Mouse (Mus musculus) cerebellum, adult 9-10 months (tissue): ENCODE data around the gene Ccdc47.
"Not testable (repeated sequence)": the region's sequence is repeated elsewhere in the genome, so short reads cannot be mapped to it uniquely, and the experiment has no call there.

Source experiments
- DNase-seq: peaks from one replicate; pipeline ENCODE4 v3.0.0; 2022

The Ccdc47 gene

DNA sequence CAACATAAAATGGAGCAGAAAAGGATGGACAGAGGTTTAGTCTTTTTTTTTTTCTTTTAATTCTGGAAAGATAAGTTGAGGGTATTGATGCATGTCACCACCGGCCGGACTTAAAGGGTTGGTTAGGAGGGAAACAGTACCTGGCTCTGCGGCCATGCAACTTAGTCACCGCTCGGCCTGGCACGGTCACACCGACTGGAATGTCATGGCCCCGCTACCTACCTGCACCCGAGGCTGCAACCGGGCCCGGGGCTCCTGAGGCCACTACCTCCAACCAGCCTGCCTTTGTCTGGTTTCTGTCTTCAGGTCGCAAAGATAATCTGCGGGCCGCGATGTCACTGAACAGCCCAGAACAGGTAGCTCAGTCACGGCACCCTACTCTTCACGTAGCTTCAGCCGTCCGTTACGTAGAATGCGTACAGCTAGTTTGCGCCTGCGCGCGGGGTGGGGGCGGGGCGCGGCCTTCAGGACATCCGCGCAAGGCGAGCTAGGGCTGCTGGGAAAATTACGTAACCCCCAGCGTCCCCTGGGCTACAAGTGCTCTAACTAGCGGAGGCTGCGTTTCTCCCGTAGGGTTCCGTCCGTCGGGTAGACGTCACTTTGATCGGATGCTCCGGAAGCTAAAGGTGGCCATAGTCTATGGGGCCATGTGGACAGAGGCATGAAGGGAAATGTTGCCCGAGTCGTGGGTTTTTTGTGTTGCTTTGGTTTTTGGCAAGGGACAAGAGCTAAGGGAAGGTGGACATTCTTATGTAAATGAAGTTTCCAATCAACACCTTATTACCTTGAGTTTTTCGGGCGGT, at the start of gene Ccdc47:
TSS of gene Ccdc47 (minus strand) at position 418 of the 803 bp plus-strand sequence.
- peak; percentile 98 for DNase-seq

DNA sequence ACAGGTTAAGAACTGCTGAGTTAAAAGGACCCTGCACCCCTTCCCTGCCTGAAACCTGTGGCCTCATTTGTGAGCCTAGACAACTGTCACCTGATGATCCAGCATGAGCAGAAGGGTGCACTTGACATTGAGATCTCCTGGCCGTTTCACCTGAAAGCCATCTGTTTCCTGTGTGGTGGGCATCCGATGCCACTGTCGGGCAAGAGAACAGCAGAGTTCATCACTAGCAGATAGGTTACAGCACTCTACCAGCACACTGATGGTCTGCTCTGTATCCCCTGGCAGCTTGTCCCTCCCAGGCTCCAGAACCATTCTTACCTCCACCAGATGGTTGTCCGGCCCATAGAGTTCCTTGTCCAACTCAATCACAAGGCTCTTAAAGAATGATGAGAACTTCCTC, 49.4 kb upstream of the Ccdc47 start:
- DNase-seq = peak; percentile 62

DNA sequence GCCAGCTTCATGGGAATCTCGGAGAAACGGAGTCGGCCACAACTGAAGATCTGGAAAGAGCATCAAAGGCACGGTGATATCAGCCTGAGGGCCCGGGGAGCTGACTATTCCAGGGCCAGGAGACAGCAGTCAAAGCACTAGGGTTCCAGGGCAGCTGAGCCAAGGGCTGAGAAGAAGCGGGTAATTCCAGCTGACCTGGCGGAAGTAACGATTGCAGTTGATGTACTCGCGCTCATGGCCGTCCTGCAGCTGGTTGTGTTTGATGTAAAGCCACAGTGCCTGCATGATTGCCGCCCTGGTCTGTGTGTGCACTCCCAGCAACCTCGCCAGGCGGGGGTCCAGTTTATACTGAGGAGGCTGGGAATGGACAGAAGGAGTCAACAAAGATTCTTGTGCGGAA, 48.8 kb upstream of the Ccdc47 start:
- DNase-seq = peak; percentile 49

GRCm38 (mm10) chr11:106263963-106264362, 47.8 kb upstream of the Ccdc47 start:
- DNase-seq = peak; percentile 62

GRCm38 (mm10) chr11:106260826-106261450, 44.8 kb upstream of the Ccdc47 start:
- DNase-seq = peak; percentile 19

DNA sequence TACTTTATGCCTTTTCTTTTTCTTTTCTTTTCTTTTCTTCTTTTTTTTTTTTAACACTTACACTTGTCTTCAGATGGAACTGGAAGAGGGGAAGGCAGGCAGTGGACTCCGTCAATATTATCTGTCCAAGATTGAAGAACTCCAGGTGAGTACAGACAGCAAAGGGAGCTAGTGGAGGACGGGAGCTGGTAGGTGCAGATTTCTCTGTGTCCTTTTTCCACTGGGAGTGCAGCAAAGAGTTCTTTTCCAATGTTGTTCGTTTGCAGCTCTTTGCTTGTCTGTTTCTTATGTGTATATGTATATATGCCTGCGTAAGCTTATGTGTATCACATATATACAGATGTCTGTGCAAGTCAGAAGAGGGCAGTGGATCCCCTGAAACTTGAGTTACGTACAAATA, 40.6 kb upstream of the Ccdc47 start:
- DNase-seq = peak; percentile 69

GRCm38 (mm10) chr11:106255685-106256451, 39.7 kb upstream of the Ccdc47 start, which contains the start of the genes Ftsj3 and Psmc5:
Ftsj3 (minus strand) TSS chr11:106256079.
Psmc5 (plus strand) TSS chr11:106256154.
- peak; percentile 99 for DNase-seq

- no peak for DNase-seq
These were observed 39.0 kb upstream of the Ccdc47 start for GRCm38 (mm10) chr11:106255174-106255573.

GRCm38 (mm10) chr11:106254767-106255166, 38.6 kb upstream of the Ccdc47 start:
- DNase-seq = peak; percentile 61

- no peak for DNase-seq
These were observed 33.2 kb upstream of the Ccdc47 start for GRCm38 (mm10) chr11:106249326-106249725.

DNA sequence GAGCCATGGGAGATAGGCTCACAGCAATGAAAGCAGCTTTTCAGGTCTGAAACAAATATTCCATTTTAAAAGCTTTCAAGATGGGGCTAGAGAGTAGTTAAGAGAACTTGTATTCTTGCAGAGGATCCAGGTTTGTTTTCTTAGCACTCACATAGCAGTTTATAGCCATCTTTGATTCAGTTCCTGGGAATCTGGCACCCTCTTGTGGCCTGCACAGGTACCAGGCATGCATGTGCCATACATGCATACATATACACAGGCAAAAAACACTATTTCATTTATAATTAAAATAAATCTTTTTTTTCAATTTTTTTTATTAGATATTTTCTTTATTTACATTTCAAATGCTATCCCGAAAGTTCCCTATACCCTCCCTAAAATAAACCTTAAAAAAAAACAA, 30.7 kb upstream of the Ccdc47 start:
- DNase-seq = no peak

GRCm38 (mm10) chr11:106233978-106234377, 17.8 kb upstream of the Ccdc47 start:
- not testable (repeated sequence) for DNase-seq

DNA sequence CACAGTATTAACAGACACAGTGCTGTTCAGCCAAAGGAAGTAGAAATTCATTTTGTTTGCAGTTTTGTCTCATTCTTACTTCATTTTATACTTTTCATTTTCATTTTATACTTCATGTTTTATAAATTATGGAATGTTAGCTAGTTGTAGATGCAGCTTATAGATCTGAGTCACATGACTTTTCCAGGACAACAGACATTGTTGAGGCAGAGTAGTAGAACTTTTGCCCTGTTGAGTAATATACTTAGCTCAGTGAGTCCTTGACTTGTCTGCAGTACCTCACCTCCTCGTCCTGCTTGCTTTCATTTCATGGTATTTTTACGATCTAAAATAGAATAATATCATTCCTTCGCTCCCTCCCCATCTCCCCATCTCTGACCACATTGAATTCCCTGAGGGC, 4.5 kb upstream of the Ccdc47 start:
- no peak for DNase-seq

GRCm38 (mm10) chr11:106216730-106217490, 766 bp upstream of the Ccdc47 start, which contains the start of gene Ddx42:
Ddx42 (plus strand) TSS chr11:106216926.
- DNase-seq = peak; percentile 93

- DNase-seq = peak; percentile 45
These were observed 689 bp downstream of the Ccdc47 start for GRCm38 (mm10) chr11:106215450-106215859.

GRCm38 (mm10) chr11:106214856-106215255, 1.3 kb downstream of the Ccdc47 start:
- DNase-seq = peak; percentile 64

DNA sequence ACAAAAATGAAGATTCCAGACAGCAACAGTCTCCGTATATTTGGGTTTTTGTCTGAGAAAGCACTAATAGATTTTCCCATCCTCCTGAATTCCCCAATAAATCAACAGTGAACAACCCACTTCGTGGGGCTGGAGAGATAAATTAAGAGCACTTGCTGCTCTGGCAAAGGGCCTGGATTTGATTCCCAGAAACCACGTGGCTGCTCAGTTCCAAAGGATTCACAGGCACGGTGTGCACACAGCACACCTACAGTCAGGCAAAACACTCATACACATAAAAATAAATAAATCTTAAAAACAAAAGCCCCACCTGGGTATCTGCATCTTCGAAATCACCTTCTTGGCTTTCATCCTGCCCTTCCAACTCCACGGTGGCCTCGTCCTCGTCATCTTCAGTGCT, 3.4 kb downstream of the Ccdc47 start:
- DNase-seq = no peak

GRCm38 (mm10) chr11:106202123-106202465, 14.1 kb downstream of the Ccdc47 start, which contains the start of gene Strada:
Strada (minus strand) TSS chr11:106202168.
- DNase-seq = no peak

GRCm38 (mm10) chr11:106201337-106202122, 14.6 kb downstream of the Ccdc47 start:
- DNase-seq = no peak

GRCm38 (mm10) chr11:106200756-106201155, 15.4 kb downstream of the Ccdc47 start:
- no peak for DNase-seq

DNA sequence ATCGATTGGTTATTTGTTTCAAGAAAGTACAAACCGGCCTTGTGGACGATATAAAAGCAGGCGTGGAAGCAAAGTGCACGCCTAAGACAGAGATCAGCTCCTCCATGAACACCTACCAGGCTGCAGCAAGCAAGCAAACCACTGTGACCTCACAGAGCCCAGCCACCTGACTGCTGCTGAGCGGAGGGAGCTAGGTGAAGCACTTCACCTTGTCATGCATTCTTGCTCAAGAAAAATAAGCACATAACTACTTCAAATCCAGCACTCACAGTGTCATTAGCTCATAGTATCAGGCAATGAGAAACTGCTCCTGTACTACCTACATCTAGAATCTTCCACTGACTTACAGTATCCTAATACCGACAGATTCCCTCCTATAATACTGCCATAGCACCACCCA, 16.1 kb downstream of the Ccdc47 start:
- DNase-seq = not testable (repeated sequence)

DNA sequence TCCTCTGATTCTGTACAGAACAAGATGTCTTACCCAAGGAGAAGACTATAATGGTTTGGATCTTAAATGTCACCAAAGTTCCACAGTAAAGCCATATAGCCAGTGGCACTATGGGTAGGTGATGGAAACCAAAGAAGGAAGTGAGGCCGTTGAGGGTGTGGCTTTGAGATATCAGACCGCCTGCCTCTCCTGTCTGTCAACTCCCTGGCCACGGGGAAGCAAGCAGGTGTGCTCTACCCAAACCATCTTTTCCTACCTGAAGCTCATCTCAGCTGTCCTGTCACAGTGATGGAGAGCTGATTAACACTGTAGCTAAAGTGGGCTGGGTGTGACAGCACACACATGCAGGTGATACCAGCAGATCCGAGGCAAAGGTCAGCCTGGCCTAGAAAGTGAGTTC, 17.9 kb downstream of the Ccdc47 start:
- DNase-seq = no peak
